Mouse (Mus musculus): Measurements from ENCODE around the gene AI481877.
"Not testable (repeated sequence)": the region's sequence is repeated elsewhere in the genome, so short reads cannot be mapped to it uniquely, and the experiment has no call there.

The AI481877 gene

GRCm38 (mm10) chr4:59138507-59139033 is at the start of gene AI481877:
Gene AI481877, minus strand, starts transcription at chr4:59138983.
- not testable (repeated sequence) for DNase-seq

GRCm38 (mm10) chr4:59188474-59188801 is 49.7 kb upstream of the AI481877 start:
- DNase-seq = no peak

GRCm38 (mm10) chr4:59187289-59187688 is 48.5 kb upstream of the AI481877 start:
- peak; percentile 49 for DNase-seq

- peak; percentile 32 for DNase-seq
Observed at GRCm38 (mm10) chr4:59185671-59186070, 46.9 kb upstream of the AI481877 start.

- DNase-seq = no peak
Observed at GRCm38 (mm10) chr4:59181320-59182271, 42.8 kb upstream of the AI481877 start.

- DNase-seq = no peak
Observed at GRCm38 (mm10) chr4:59177566-59177965, 38.8 kb upstream of the AI481877 start.

GRCm38 (mm10) chr4:59175929-59176328 is 37.1 kb upstream of the AI481877 start:
- DNase-seq = no peak

GRCm38 (mm10) chr4:59175003-59175402 is 36.2 kb upstream of the AI481877 start:
- no peak for DNase-seq

- no peak for DNase-seq
Observed at GRCm38 (mm10) chr4:59173181-59173922, 34.6 kb upstream of the AI481877 start.

GRCm38 (mm10) chr4:59172616-59173015 is 33.8 kb upstream of the AI481877 start:
- no peak for DNase-seq

GRCm38 (mm10) chr4:59169981-59170380 is 31.2 kb upstream of the AI481877 start:
- no peak for DNase-seq

GRCm38 (mm10) chr4:59167251-59167847 is 28.6 kb upstream of the AI481877 start:
- no peak for DNase-seq

- DNase-seq = no peak
Observed at GRCm38 (mm10) chr4:59164034-59164433, 25.3 kb upstream of the AI481877 start.

- DNase-seq = no peak
Observed at GRCm38 (mm10) chr4:59160959-59161670, 22.3 kb upstream of the AI481877 start.

- no peak for DNase-seq
Observed at GRCm38 (mm10) chr4:59160289-59160688, 21.5 kb upstream of the AI481877 start.

GRCm38 (mm10) chr4:59157654-59158053 is 18.9 kb upstream of the AI481877 start:
- no peak for DNase-seq

- peak; percentile 34 for DNase-seq
Observed at GRCm38 (mm10) chr4:59156897-59157592, 18.3 kb upstream of the AI481877 start.

- DNase-seq = no peak
Observed at GRCm38 (mm10) chr4:59151953-59152352, 13.2 kb upstream of the AI481877 start.

GRCm38 (mm10) chr4:59150907-59151306 is 12.1 kb upstream of the AI481877 start:
- no peak for DNase-seq

- DNase-seq = peak; percentile 13
Observed at GRCm38 (mm10) chr4:59149043-59149442, 10.3 kb upstream of the AI481877 start.

- no peak for DNase-seq
Observed at GRCm38 (mm10) chr4:59128935-59129334, 9.8 kb downstream of the AI481877 start.

- DNase-seq = no peak
Observed at GRCm38 (mm10) chr4:59125053-59125452, 13.7 kb downstream of the AI481877 start.
